Mouse (Mus musculus) brain, embryonic 18.5 days (tissue): ENCODE results near the gene Itga8.

Experiments
- DNase-seq: peaks from one replicate; pipeline ENCODE4 v3.0.0-alpha.2; 2012; ENCODE audit warnings: low read depth, low spot score

Itga8 gene

GRCm38 (mm10) chr2:12301431-12302170 lies at the start of gene Itga8:
Gene Itga8, minus strand, starts transcription at chr2:12301922.
- no peak for DNase-seq

GRCm38 (mm10) chr2:12348914-12349313 lies 47.2 kb upstream of the Itga8 start:
- DNase-seq, result no peak

- DNase-seq, result no peak
These were observed 30.2 kb upstream of the Itga8 start for GRCm38 (mm10) chr2:12331962-12332361.

DNA sequence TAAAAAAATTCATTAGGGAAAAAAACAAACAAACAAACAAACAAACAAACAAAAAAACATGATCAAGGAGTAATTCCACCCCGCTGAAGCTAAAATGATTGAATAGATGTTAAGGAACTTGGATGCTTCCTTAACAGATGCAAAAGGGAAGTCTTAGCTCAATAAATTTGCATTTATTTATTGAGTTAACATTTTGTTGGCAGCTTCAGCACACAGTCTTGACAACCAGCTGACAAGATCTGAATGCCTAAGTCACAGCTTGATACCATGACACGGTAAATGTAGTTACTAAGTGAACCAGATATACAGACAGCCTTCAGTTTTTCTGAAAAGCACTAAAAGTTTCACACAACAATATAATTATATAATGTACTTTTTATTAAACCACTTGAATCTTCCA lies 27.9 kb upstream of the Itga8 start:
- DNase-seq, result no peak

- no peak for DNase-seq
These were observed 27.3 kb upstream of the Itga8 start for GRCm38 (mm10) chr2:12329068-12329407.

- no peak for DNase-seq
These were observed 26.8 kb upstream of the Itga8 start for GRCm38 (mm10) chr2:12328355-12329067.

- DNase-seq, result no peak
These were observed 26.1 kb upstream of the Itga8 start for GRCm38 (mm10) chr2:12327691-12328354.

- DNase-seq, result no peak
These were observed 25.5 kb upstream of the Itga8 start for GRCm38 (mm10) chr2:12327216-12327615.

DNA sequence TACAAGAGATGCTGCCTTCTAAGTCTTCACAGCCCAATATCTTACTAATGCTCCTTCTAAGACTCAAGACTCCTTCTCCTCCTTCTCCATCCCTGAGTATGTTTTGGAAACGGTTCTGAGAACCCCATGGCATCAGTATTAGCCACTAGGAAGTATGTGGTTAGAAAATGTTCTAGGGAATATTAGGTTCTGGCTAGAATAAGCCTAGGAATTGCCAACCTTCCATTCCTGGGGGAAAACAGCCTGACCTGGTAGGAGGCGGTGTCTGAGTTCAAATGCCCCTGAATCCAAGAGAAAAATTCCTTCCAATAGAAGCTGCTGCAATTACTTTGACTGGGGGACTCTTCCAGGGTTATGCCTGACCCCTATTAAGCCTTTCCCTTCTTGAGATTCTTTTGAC lies 24.1 kb upstream of the Itga8 start:
- DNase-seq, result no peak

GRCm38 (mm10) chr2:12325417-12325816 lies 23.7 kb upstream of the Itga8 start:
- DNase-seq, result no peak

- DNase-seq, result no peak
These were observed 19.2 kb upstream of the Itga8 start for GRCm38 (mm10) chr2:12320914-12321313.

DNA sequence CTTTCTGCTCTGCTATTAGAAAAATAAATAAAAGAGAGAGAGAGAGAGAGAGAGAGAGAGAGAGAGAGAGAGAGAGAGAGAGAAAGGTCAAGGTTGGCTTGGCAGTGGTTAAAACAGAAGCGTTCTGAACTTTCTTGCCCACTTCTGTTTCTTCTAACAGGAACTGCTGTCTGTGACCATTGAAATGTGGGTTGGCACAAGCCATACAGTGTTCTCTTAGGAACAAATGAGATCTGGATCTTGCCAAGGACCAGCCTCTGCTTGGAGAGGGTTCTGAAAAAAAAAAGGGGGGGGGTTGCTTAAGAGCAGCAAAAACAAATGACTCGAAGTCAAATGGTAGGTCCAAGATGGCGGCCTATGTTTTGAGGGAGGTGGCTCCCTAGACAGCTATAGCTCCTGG lies 17.0 kb upstream of the Itga8 start:
- DNase-seq, result no peak

DNA sequence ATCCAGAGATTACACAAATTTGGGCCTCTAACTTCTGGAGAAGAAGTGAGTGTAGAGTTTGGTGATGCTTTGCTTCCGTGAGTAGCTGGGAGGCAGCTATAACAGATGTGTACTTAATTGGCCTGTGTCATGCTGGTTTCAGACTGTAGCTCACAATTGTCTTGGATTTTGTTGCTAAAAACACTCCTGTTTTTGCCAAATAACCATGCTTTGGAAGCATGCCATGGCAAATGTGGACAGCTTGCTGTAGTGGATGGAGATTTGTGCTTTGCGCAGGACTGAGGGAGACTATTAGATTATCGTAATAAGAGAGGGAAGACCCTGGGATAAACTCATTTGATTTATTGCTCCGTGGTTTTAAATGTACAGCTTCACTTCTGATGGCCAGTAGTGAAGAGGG lies 16.3 kb upstream of the Itga8 start:
- DNase-seq, result no peak

- no peak for DNase-seq
These were observed 15.6 kb upstream of the Itga8 start for GRCm38 (mm10) chr2:12317343-12317742.

- no peak for DNase-seq
These were observed 14.6 kb upstream of the Itga8 start for GRCm38 (mm10) chr2:12316361-12316760.

- no peak for DNase-seq
These were observed 12.3 kb upstream of the Itga8 start for GRCm38 (mm10) chr2:12314028-12314427.

GRCm38 (mm10) chr2:12308466-12308865 lies 6.7 kb upstream of the Itga8 start:
- no peak for DNase-seq

DNA sequence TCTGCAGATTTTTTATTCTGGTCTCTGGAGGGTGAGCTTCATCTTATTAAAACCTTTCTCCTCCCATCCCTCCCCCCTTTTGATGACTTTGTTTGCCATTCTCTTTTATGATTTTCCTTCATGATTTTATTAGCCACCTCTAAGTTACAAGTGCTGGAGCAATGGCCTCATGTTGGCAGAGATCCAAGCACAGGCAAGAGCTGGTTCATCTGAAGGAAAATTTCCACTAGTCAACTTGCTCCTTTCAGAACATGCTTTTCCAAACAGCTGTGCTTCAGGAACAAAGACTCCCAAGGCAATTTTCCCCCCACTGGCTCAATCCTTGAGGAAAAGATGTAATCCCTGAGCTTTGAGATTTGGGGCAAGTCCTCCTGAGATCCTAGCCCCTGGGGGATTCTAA lies 5.6 kb upstream of the Itga8 start:
- no peak for DNase-seq

DNA sequence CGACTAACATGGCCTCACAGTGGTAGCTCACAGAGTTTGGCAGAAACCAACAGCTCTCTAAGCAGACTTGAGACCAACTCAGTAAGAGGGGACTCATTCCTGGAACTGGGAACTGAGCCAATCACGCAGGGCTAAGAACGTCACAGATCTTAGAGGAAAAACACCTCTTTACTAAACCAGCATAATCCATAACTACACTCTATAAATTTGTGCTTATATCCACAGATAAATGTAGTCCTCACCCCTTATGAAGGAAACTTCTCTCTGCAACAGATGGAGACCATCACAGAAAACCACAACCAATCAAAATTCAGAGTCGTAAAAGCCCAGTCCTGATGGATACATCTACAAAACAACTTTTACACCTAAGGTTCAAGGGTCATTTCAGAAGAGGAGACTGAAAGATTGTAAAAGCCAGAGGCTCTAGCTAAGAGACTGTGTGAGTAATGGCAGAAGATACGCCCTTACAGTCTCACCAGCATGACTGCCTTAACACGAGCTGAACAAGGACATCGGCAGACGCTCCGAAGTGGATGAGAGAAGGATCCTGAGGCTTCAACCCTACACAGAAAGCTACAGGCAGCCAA lies 3.4 kb upstream of the Itga8 start:
- DNase-seq, result no peak

DNA sequence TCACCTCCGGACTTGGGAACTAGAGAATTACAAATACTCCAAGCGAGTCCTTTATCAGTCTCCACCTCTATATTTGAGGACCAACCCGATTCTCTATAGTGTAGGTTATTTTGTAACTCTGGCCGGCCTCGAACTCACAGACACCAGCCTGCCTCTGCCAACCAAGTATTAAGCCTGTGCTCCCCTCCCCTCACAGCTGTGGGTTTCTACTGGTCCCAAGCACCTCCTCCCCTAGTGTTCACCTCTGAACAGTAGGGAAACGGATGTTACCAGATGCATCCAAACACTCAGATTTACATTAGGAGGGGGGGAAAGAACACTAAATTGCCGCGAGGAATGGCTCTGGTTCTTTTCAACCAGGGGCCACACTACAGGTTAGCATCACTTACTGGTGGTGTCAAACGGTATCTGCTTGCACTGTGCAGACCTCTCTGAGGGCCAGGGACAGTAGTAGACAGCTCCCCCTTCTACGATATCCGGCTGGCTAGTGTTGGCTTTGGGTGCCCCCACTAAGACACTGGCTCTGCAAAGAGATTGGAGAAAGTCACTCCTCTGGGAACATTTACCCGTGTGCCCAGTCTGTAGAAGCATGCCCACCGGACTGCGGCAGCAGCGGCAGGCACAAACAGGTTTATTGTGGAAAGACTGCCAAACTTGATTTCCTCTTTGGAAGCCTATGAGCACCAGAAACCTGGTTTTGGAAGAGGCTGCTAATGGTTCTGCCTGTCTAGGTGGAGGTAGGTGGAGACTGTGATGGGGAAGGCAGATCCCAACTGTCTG lies 1.1 kb downstream of the Itga8 start:
- DNase-seq, result no peak

GRCm38 (mm10) chr2:12297287-12297686 lies 4.4 kb downstream of the Itga8 start:
- DNase-seq, result no peak

DNA sequence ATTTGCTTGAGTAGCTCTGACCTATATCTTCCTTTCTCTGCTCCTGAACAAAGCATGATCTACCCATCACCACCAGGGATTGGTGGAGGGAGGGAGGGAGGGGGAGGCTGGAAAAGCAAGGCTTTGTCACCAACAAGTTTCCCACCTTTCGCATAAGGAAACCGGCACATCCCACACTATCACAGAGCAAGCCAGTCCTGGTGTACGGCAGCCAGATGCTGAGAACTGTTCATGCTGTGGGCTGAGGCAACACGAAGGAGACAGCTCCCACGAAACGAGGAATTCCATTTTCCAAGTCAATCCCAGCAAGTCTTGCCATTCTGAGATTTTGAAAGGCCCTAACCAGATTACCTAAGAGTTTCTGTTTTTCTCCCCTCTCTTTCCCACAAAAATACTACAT lies 6.6 kb downstream of the Itga8 start:
- DNase-seq, result no peak
